Mouse (Mus musculus): Measurements from ENCODE around the gene Ralgapa2.
"Not testable (repeated sequence)": the region's sequence is repeated elsewhere in the genome, so short reads cannot be mapped to it uniquely, and the experiment has no call there.

The Ralgapa2 gene

DNA sequence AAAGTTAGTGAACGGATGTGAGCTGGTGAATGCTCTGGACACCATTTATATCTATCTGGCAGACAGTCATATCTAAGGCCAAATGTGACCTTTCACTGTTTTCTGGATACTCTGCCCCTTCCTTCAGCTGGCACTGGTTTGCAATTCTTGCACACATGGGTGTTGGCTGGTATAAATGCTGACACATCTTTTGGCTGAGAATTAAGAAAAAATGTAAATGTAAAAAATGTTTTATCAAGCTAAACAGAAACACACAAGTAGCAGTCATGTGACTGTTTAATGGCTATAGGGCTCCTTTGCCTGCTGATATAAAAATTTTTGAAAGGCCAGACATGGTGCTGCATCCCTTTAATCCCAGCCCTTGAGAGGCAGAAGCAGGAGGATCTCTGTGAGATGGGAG lies 13.0 kb downstream of the Ralgapa2 start:
- no peak for DNase-seq (ENCODE audit: low read depth, low spot score)

DNA sequence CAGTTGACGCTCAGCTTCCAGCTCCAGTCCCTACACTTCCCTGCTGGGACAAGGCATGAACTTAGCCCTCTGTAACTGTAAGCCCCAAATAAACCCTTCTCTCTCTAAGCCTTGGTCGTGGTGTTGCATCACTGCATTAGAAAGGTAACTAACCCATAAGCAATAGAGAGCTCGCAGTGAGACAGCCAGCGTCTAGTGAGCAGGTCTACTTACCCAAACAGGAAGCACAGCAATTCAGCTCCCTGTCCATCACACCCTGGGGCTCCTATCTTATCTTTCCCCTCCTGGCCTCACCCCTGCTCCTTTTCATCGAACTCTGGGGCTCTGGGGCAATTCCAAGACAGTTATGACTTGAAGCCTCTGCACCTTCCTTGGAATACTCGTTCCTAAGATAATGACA lies 13.8 kb downstream of the Ralgapa2 start:
- no peak for DNase-seq (ENCODE audit: low read depth, low spot score)

DNA sequence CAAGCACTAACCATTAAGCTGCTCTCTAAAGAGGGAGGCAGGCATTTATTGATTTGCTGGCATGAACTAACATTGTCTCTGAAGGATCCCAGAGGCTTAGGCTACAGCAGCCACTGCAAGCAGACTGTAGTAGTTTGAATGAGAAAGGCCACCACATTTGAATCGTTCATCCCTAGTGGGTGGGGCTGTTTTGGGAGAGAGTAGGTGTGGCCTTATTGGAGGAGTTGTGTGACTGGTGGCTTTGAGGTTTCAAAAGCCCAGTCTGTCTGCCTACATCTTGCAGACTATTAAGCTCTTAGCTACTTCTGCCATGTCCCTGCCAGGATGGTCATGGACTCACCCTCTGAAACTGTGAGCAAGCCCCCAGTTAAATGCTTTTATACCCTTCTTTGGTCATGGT lies 15.1 kb downstream of the Ralgapa2 start:
- no peak for DNase-seq (ENCODE audit: low read depth, low spot score)

DNA sequence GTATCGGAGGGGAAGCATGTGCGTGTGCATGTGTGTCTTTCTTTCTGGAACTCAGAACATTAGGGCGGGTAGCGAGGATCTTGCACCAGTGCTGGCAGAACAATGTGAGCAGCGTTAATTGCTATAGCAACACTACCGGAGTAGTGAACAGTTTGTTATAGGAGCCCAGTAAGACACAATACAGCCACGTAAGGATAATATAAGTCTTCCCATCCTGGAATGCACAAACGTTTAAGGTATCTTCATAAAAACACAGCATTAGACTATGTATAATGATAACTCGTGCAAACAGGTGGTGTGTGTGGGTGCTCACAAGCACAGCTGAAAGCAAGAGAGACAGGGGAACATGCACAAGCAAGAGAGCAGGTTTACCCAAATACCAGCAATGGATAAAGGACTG lies 16.4 kb downstream of the Ralgapa2 start:
- no peak for DNase-seq (ENCODE audit: low read depth, low spot score)

DNA sequence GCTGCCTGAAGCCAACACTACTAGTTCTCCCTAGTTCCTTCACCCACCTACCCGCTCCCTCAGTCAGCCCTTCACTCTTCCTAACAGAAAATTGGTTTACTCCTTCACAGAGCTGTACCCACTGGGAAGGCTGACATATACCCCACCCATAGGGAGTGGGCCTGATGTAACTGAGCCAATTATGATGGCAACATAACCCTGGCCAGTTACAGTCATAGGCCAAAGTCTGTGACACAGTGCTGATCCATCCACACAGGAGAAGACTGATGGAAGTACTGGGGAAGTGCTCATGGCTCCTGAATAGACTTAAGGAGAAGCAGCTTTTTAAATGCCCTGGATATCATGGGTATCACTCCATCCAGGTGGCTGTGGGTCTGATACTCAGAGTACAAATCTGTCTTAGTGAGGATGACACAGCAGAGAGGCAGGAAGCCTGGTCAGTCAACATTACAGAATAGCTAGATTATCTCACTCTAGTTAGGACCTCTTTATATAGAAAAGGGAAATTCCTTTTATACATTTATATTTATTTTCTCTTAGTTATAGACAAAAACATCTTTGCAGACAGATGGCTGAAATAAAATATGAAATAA lies 18.7 kb downstream of the Ralgapa2 start:
- DNase-seq (ENCODE audit: low read depth, low spot score), result no peak

DNA sequence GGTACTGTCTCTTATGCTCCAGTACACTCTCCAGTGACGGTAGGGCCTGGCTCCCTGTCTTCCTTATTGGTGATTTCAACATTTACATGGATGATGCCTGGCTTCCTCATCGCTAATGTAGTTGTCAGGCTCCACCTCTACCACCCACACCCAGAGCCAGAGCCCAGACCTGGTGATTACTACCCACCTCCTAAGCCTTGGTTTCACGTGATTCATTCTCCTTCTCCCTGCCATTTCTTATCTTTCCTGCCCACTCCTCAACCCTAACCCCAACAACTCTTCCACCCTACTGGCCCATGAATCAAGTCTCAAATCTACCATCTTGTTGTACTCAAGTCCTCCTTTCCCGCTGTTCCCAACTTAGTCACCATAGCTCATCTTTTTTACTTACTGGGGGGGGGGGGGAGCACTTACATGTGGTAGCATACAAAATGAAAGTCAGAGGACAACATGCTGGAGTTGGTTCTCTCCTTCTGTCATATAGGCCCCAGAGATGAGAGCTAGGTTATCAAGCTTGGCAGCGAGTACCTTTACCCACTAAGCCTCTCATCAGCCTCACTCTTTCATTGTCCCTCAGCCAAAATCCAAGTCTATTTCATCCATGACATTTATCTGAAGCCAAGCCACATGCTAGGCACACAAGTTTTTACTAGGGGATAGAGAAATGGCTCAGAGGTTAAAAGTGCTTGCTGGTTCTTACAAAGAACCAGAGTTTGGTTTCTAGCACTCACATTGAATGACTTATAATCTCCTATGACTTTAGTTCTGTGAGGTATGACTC lies 20.1 kb downstream of the Ralgapa2 start:
- no peak for DNase-seq (ENCODE audit: low read depth, low spot score)

DNA sequence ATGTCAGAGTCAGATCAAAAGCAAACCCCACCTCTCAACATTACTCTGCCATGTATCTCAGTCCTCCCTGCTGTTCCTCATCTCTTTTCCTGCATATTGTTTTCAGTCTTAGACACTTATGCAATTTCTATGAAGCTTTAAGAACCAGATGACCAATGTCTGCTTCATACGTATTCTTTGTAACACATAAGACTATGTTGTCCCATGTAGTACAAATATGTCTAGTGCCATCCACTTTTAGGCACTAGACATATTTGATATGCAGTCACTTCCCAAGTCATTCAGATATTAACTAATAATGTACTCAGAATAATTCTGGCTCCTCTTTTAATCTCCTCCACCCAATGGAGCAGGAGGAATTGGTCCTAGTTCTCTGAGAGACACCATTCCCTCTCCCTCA lies 21.2 kb downstream of the Ralgapa2 start:
- no peak for DNase-seq (ENCODE audit: low read depth, low spot score)

DNA sequence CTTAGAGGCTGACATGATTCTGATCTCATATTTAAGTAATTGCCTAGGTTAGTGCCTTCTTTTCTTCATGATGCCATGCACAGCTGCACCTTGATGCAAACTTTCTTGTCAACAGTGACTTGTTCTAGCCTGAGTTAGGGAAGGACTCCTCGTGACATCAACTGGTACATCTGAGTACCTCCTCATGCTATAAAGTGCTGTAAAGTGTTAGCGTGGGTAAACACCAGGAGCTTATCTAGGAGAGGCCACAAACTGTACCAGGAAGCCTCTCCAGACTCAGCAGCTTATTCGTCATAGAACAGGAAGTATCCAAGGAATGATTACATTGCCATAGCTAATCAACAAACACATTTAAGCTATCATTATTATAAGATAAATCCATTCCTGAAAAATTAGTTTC lies 23.9 kb downstream of the Ralgapa2 start:
- DNase-seq (ENCODE audit: low read depth, low spot score), result no peak

DNA sequence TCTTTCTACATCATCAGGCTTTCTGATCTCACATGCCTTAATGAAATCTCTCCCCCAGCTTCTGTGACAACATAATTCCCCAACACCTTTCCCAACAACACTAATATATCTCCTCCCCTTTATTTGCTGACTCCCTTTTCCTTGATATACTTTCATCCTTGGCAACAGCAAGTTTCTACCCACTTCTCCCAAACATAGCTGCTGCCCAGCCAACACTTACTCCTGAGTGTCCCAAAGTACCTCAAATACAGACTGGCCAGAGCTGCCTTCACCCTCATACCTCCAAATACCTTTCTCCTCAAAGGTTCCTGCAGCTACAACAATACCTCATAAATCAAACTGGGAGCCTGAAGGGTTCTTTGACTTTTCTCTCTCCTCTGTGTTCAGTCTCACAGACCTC lies 29.3 kb downstream of the Ralgapa2 start:
- no peak for DNase-seq (ENCODE audit: low read depth, low spot score)

DNA sequence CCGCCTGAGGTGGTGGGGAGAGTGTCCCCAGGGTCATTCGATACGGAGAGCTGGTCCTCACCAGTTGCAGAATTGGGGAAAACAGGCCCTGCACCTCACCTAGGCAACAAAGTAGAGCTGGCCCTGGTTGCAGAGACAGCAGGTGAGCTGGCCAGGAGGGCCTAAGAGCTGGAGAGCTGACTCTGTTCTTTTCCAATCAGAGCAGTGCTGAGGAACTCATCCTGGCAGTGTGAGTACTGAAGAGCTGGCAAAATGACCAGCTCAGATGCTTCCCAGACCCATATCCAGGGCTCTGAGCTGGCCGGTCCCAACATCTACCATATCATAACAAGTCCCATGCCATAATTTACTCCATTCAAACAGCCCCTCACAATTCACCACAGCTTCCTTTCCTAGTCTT lies 34.7 kb downstream of the Ralgapa2 start:
- DNase-seq (ENCODE audit: low read depth, low spot score), result no peak

DNA sequence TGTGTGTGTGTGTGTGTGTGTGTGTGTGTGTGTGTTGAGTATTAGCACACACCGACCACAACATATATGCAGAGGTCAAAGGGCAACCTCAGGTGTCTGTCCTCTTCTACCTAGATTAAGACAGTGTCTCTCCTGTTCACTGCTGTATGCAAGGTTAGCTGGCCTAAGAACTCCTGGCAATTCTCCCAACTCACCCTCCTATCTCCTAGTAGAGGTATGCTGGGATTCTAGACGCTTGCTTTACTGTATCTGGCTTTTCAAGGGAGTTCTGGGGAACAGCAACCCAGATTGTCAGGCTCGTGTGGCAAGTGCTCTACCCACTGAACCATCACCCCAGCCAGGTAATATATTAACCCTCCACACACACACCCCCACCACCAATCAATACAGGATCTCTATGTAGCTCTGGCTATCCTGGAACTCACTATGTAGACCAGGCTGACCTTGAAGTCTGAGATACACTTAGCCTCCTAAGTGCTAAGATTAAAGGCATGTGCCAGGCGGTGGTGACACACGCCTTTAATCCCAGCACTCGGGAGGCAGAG lies 35.6 kb downstream of the Ralgapa2 start:
- no peak for DNase-seq (ENCODE audit: low read depth, low spot score)

DNA sequence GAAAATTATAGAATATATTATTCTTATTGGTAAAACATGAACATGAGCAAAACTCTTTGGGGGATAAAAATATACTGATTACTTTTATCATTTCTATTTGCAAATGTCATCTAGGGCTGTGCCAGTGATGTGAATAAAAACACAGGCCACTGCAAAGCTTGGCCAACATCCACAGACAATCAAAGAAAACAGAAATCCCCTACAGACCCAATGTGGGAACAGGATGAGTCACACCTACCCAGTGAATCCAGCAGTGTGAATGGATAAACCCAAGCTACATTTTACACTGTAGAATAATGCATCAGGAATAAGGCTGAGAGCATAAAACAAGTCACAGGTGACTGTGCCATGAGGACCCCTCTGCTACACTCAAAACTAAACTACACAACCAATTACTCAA lies 36.1 kb downstream of the Ralgapa2 start:
- no peak for DNase-seq (ENCODE audit: low read depth, low spot score)

DNA sequence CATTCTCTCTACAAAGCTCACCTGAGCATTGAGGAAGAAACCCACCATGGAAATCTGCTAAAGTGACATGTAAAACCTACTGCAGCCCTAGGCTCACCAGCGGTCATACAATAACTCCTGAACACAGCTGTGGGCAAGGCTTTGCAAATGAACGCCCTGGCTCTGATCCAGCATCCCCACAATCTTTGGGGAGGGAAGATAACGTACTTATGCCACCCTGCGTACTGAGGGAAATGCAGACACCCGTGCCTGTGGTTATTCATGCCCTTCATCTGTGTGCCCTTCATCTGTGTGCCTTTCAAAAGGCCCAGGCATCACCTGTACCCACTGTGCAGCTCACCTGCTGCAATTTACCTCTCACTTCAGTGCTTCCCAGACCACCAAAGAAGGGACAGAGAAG lies 41.2 kb downstream of the Ralgapa2 start:
- no peak for DNase-seq (ENCODE audit: low read depth, low spot score)

DNA sequence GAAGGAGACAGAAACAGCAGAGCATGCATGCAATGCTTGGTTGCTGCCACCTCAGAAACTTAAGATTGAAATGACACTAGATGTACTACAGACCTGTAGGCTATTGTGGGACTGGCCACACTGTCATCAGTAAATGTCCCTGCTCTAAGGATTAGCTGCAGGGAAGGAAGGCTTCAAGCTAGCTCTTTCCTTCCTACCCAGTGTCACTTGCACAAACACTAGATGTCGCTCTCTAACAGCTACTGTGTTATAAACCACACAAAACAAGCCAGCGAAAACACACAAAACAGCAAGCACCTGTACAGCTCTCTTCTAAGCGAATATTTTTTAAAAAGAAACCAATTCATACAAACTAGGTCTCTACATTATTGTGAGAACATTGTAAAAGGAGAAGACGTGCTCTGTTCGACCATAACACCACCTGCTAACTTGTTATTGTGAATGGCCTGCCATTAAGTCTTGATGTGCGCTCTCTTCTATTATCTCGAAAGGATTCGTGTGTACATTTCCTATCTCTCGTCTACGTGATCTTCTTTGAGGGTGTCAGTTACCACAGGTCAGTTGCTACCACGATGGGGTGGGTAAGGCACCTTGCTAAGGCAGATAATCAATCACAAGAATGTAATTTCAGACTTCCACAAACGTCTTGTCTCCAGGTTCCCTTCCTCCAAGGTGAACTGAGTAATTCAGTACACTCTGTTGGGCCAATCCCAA lies 42.3 kb downstream of the Ralgapa2 start:
- DNase-seq (ENCODE audit: low read depth, low spot score), result peak; percentile 32

DNA sequence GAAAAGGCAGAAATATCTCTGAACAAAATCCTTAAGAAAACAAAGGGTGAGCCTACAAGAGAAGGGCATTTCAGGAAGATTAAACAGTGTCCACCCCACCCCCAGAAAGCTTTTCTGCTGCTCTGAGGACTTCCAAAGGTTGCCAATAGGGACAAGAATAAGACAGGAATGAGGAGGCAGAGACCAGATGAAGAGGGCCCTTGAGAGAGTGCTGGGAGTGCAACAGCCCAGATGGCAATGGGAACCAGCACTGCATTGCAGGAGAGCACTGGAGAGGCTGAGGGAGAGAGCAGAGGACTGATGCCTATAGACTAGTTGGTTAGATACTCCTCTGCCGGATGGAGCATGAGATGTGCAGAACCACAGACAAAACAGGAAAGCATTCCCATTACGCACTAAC lies 43.2 kb downstream of the Ralgapa2 start:
- no peak for DNase-seq (ENCODE audit: low read depth, low spot score)

DNA sequence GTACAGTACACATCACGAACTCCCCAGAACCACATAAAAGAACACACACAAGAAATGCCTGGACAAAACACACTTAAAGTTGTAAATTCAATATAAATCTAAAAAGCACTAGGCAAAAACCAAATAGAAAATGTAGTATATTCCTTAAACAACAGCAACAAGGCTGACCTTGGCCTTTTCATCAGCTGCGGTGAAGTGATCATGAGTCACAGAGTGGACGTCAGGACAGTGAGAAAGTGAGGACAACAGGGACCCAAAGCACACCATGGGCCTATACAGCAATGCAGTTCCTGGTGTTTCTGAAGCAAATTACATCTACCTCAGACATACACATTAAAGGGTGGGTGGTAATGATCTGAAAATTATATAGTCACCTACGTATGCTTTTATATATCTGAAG lies 44.1 kb downstream of the Ralgapa2 start:
- no peak for DNase-seq (ENCODE audit: low read depth, low spot score)

DNA sequence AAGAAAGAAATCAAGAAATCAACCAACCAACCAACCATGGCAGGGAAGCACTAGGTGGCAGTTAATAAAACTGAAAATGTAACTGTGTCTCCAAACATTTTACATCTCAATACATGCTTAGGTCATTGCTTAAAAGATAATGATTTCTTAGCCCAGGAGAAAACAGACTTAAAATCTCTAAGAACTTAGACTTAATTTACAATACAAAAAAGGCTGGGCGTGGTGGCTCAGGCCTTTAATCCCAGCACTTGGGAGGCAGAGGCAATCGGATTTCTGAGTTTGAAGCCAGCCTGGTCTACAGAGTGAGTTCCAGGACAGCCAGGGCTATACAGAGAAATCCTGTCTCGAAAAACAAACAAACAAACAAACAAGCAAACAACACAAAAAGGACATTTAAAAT lies 45.3 kb downstream of the Ralgapa2 start:
- not testable (repeated sequence) for DNase-seq (ENCODE audit: low read depth, low spot score)

DNA sequence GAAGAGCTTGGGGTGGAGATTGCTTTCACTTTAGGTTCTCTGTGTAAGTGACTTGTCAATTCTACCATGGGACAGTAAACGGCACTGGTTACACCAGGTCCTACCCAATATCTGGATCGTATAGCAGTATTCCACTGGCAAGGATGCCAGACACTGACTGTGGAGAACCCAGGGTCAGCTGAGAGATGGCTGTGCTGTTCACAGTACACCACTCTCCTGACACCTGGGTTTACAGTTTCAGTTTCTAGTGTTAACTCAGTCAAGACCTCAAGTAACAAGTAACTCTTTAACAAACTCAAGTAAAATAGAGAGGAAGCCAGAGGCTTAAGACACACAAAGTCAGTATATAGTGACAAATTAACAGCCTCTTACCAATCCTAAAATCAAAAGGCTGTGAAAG lies 54.6 kb downstream of the Ralgapa2 start:
- no peak for DNase-seq (ENCODE audit: low read depth, low spot score)

DNA sequence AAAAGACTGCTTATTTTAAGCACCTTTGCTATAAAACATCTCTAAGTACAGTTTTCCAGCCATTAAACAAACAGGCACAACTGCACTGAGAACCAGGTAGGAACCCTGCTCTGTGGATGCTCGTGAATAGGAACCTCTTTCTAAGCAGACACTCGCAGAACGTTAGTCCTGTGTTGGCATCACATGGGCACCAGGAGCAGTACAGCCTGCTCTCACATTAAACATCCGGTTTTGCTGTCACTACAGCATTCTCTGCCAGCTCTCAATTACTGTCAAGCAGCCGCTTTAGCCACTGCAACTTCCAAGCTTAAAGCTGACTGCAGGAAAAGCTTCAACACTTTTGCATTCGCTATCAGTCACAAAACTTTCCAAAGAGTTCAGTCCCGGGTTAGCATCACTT lies 55.5 kb downstream of the Ralgapa2 start:
- DNase-seq (ENCODE audit: low read depth, low spot score), result no peak

DNA sequence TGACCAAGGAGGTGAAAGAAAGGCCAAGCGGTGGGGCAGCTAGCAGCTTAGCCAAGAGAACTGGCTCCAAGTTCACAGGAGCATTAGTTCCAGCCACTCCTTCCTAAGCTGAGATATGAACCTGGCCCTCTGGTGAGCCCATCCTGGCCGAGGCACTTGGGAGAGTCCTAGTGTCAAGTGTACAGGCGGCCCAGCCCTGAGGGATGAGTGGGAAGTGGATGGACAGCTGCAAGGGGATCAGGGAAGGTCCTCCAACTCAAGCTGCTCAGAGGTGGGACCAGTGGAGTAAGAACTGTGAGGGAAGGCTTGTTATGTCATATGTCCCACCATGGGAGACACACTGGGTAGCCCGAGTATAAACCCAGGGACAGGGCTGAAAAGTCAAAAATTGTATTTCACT lies 56.1 kb downstream of the Ralgapa2 start:
- DNase-seq (ENCODE audit: low read depth, low spot score), result no peak

DNA sequence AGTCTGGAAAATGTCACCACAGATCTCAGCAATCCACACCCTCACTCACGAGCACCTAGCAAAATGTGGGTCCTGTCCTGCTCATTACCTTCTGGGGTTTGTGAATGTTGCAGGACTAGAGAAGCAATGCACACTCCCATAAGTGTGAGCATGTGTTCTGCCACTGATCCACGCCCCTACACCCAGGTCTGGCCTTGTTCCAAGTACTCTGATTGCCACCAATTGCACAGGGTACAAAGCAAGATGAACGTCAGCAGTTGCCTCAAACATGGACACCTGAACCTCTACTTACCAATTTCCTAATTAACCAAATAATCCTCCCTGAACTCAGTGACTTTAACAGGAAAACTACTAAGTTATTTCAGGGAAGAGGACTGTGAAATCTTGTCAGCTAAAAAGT lies 68.1 kb downstream of the Ralgapa2 start:
- no peak for DNase-seq (ENCODE audit: low read depth, low spot score)

DNA sequence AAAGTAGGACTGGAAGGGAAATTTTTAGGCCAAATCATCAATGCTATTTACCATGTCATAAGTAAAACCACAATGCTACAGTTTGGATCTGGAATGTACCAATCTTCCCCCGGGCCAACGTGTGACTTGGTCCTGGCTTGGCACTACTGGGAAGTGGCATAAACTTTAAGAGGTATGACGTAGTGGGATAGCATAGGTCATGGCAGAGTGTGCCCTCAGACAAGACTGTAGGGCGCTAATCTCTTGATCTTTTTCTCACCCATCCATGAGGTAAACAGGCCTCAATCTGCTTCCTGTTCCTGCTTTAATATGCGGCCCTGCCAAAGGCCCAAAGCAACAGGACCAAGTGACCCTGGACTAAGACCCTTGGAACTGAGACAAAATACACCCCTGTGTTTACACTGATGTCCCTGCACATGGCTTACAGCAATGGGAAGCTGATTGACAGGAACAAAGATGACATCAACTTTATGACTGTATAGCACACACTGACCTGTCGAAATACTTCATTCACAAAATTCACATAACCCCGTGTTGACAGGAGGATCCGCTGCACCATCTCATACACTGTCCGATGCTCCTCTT lies 68.8 kb downstream of the Ralgapa2 start:
- DNase-seq (ENCODE audit: low read depth, low spot score), result no peak
